Mouse (Mus musculus) A20 (cell line): Measurements from ENCODE around the gene Irf2bp1.

Experiments
- DNase-seq: peaks from one replicate; pipeline ENCODE4 v3.0.0-alpha.2; 2011; ENCODE audit warnings: low read depth, low spot score

Irf2bp1 gene

DNA sequence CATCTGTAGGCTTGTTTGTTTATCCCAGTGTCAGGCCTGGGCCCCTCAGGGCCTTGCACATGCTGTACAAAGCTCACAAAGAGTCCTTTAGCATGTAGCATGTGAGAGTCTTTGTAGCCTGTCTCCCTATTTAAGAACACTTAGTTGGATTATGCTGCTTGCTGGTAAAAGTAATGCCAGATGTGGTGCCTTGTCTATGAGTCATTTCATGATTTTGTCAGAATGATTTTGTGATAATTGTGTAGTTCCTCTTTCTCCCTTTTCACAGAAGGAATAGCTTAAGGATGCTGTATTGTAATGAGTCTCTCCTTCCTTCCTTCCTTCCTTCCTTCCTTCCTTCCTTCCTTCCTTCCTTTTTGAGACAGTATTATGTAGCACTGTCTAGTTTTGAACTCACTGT is 24.2 kb downstream of the Irf2bp1 start:
- DNase-seq = peak; percentile 54

DNA sequence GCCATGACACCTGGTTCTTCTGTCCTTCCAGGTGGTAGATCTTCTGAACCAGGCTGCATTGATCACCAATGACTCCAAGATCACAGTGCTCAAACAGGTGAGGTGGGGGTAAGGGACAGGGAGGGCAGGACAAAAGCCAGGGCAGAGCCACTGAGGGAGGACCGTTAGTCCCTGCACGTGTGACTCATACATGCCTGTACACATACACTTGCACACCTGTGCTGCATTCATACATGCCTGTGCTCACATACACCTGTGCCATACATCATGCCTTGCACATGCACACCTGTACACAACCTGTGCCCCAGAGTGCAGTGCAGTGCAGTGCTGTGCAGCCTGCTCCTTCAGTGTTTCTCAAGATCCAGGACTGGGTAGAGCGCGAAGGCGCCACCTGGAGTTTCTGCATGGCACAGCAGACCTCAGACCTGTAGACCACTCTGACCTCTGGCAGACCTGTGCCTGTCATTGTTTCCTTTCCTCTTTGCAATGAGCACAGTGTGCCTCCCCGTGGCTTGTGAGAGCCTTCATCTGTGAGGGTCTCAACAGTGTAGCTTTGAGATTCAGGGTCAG is 25.3 kb downstream of the Irf2bp1 start:
- DNase-seq = peak; percentile 76

DNA sequence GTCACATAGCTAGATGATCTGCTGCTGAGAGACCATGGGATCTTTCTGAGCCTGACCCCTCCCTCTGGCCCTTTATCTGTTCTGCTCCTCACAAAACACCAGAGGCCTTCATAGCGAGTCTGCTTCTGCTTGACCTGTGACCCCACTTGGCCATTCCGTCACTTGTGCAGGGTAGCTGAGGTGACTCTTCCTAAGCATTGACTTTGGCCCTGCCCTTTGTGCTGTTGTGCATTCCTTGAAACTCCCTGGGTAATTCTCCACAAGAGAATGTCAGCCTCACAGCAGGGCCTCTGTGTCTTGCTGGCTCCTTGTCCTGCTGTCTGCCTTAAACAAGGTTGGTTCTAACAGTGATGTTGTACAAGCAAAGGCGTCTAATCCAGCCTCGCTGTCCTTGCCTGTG is 27.8 kb downstream of the Irf2bp1 start:
- DNase-seq = no peak

DNA sequence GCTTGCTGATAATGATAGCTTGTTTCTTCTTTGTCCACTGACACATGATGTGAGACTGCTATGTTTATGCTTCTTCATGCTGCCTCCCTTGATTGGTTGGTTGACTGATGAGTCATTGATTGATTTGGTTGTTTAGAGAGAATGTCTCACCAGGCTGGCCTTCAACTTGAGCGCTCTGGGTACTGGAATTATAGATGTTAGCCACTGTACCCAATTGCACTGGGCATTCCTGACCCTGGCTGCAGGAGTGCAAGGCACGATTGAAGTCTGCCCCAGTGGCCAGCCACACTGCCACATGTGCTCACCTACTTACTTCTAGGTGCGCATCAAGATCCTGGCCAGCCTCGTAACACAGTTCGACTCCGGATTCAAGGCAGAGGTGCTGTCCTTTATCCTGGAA is 40.8 kb downstream of the Irf2bp1 start:
- DNase-seq = no peak

DNA sequence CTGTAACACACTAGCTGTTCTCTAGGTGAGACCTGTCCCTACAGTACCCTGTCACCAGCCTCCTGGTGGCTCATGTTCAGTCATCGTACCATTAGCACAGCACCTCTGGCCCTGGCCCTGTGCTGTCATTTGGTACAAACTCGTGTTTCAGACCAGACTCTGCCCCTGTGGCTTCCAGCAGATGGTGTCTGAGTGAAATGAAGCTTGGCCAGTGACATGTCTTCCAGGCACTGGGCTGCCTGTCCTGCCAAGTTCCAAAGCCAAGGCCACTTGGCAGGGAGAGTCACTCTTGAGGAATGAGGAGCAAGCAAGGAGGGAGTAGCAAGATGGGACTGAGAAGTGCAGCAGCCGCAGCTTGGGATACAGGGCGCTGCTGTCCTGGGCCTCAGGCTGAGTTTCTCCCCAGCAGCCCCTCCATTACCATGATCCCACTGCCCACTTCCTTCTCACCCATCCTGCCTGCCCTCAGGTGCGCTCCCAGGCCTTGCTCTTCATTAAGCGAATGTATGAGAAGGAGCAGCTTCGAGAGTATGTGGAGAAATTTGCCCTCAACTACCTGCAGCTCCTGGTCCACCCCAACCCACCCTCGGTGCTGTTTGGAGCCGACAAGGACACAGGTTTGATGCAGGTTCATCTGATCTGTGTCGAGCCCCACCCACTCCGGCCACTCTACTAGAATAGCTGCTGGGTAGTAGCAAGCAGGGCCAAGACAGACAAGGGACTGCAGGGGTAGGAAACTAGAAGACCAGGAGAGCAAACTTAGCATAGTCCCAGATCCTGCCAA is 42.6 kb downstream of the Irf2bp1 start:
- no peak for DNase-seq

DNA sequence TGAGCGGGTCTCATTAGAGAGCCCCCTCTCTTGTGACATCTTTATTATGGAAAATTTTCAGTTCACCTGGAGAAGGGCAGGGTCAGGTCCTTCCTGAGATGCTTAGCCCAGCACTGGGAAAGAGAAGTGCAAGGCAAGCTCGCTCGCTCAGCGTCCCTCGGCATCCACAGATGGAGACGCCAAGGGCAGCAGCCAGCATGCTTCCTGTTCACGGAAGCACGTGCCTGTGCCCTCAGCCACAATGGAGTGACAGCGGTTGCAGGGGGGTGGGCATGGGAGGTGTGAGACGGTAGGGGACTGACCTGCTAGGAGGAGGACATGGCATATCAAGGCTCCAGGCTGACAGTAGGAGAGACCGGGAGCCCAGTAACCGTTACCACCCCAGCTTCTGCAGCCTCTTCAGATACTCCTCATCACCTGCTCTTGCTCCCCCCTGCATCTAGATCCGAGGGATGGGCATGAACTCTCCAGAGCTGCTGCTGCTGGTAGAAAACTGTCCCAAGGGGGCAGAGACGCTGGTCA is 44.2 kb downstream of the Irf2bp1 start:
- no peak for DNase-seq

DNA sequence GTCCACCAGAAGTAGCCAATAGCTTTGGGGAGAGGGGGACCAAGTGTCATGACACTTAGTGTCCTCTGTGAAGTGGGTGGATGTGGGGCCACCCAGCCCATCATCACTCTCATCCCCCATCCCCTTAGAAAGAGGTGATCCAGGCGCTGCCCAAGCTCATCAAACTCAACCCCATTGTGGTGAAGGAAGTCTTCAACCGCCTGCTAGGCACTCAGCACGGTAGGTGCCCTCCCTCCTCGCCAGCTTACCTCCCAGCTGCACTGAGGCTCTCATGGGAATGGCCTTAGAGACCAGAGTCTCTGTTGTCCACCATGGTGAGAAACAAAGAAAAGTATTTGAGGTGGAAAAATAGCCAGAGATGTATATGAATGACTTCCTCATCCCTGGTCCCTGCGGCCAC is 45.4 kb downstream of the Irf2bp1 start:
- no peak for DNase-seq

DNA sequence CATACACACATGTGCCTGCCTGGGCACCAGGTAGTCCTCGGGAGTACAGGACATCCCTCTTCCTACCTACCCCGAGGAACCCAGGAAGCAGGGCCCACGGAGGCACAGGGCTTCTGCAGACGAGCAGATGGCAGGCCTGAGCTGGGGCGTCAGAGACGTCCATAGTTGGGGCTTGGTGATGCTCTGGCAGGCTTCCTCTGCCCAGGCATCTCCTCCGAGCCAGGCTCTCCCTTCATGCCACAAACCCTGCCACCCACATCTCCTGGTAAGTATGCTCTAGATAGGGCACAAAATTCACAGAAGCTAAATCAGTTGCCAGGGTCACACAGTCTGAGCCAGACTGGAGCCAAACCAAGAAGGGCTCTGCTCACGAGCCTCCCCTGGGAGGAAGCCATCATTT is 46.3 kb downstream of the Irf2bp1 start:
- DNase-seq = no peak

DNA sequence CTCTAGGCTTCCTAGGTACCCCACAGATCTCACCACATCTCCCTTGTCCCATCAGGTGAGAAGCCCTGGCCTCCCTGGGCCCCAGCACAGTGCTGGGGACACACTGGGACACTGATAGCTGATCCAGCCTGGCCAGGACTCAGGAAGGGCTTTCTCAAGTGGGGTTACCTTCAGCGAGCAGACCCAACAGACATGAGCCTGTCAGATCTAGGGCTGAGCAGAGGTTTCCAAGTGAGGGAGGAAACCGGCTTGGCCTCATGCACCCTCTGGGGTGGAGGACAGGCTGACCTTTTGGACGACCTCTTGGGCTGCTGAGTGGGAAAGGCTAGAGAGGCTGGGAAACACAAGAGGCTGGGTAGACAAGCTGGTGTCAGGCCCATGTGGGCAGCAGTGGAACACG is 47.3 kb downstream of the Irf2bp1 start:
- no peak for DNase-seq

DNA sequence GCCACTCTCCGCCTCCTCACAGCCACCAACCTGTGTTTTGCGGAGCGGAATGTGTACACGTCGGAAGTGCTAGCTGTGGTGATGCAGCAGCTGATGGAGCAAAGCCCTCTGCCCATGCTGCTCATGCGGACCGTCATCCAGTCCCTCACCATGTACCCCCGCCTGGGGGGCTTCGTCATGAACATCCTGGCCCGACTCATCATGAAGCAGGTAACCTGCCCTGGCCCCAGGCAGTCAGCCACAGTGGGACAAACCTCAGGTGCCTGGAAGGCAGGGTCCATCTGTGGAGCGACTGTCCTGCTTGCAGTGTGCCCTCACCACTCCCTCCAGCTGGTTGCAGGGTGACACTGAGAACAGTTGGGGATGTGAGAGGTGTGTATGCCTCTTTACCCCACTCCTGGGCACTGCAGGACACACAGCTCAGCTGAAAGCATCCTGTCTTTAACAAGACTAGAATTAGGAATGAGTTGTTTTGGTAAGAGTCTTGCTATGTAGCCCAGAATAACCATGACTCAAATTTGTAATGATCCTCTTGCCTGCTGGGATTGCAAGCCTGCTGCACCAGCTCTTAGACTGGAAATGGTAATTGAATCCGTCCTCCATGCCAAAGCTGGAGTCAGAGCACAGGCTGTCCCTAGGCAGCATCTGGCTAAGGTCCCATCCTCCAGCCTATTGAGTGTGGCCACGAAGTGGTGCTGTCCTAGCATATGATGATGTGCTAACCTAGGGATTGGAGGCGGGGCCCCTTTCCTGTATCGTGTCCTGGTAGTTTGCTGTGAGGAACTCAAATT is 48.7 kb downstream of the Irf2bp1 start:
- DNase-seq = no peak

DNA sequence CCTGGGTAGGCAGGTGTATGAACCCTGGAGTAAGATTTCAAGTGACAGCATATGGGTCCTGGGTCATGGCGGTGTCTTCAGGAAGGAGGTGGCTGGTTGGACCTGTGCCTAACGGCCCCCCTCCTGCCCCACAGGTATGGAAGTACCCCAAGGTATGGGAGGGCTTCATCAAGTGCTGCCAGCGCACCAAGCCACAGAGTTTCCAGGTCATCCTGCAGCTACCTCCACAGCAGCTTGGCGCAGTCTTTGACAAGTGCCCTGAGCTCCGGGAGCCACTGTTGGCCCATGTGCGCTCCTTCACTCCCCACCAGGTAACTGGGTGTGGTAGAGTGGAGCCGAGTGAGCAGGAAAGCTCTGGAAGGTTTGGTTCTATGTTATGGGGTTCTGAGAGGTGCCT is 49.3 kb downstream of the Irf2bp1 start:
- no peak for DNase-seq

DNA sequence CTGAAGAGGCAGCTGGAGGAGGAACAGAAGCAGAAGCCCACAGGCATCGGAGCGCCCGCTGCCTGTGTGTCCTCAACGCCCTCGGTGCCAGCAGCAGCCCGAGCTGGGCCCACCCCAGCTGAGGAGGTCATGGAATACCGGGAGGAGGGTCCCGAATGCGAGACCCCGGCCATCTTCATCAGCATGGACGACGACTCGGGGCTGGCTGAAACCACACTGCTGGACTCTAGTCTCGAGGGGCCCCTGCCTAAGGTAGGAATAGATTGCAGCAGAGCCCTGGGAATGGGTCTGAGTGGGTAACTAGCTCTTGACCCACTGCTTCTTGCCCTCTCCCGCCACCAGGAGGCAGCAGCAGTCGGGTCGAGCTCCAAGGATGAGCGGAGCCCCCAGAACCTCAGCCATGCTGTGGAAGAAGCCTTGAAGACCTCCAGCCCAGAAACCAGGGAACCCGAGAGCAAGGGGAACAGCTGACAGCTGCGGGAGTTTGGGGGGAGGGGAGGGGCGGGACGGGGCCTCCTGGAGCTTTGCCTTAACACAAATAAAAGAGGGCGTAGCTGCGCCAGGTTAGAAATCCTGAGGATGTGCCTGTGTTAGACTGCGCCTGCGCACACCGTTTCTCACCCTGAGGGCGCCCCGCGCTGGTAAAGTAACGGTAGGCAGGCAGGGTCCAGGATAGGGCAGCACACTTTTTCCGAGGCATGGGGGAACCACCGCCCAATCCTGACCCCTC is 50.4 kb downstream of the Irf2bp1 start, which contains the start of gene Rsph6a:
Rsph6a (plus strand) TSS at position 644 of the 730 bp plus-strand sequence.
- DNase-seq = no peak

DNA sequence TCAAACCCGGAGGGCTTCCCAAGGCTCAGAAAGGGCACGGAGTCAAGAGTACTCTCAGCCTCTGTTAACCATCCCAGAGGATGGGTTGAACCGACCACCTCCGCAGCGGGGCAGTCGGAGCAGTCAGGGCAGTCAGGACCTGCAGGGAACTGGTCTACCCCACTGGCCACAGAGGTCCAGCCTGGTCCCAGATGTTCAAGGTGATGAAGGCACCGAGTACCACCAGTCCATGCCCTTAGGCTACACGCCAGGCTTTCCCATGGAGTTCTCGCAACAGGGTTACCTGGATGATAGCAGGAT is 50.9 kb downstream of the Irf2bp1 start:
- DNase-seq = no peak

DNA sequence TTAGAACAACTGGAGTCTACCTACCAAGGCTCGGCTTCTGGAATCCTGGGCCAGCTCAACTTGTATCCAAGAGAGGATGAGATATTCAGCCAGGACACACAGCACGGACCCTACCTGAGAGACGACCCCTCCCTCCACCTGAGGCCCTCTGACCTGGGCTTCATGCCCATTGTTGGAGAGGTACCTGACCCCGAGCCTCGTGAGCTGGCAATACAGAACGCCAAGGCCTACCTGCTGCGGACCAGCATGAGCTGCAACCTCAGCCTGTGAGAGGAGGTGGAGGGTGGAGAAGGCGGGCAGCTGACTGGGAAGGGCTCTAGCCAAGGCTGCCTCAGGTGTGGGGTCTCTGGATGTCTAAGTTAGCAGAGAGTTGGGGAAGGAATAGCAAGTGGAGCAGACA is 51.3 kb downstream of the Irf2bp1 start:
- no peak for DNase-seq
